Mouse (Mus musculus): ENCODE data around the gene Ptk7.

DNA sequence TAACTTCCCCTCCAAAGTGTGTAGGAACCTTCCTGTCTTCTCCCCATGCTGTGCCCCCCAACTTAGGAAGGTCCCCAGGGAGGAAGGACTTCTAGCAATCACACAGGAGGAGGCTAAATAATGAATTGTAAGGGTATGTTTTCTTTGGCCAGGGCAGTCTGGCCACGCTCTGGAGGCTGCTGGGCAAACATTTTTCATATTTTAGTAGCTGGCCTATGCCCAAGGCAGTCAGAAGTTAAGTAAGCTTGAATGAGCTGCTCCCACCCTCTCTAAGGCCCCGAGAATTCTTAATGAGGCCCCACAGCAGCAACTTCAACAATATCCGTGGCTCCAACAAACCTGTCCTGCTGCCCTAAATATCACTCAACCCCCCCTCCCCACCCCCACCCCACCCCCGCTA, 16.5 kb downstream of the Ptk7 start:
- no peak for TF ChIP-seq MEF2A (IDR thresholded peaks at IDR 0.05; ENCODE audit: borderline replicate concordance, low read depth, low read length)
- TF ChIP-seq POLR2A (IDR thresholded peaks at IDR 0.05; ENCODE audit: low read depth, low read length) = no peak
- no peak for TF ChIP-seq SMC3 (IDR thresholded peaks at IDR 0.05; ENCODE audit: low read depth, low read length)
